Mouse (Mus musculus): ENCODE results near the gene Hoxd8.

Gene Hoxd8

GRCm38 (mm10) chr2:74735851-74736687 is 31.7 kb downstream of the Hoxd8 start:
- DNase-seq (ENCODE audit: low read depth): no peak

GRCm38 (mm10) chr2:74736688-74737577 is 32.5 kb downstream of the Hoxd8 start:
- no peak for DNase-seq (ENCODE audit: low read depth)

- DNase-seq (ENCODE audit: low read depth): no peak
Measured at GRCm38 (mm10) chr2:74737578-74738070, 33.2 kb downstream of the Hoxd8 start.

- DNase-seq (ENCODE audit: low read depth): no peak
Measured at GRCm38 (mm10) chr2:74738623-74739475, 34.4 kb downstream of the Hoxd8 start.

- DNase-seq (ENCODE audit: low read depth): no peak
Measured at GRCm38 (mm10) chr2:74739476-74739800, 35.0 kb downstream of the Hoxd8 start.

GRCm38 (mm10) chr2:74739869-74740268 is 35.5 kb downstream of the Hoxd8 start:
- no peak for DNase-seq (ENCODE audit: low read depth)

- no peak for DNase-seq (ENCODE audit: low read depth)
Measured at GRCm38 (mm10) chr2:74740311-74741091, 36.1 kb downstream of the Hoxd8 start.

GRCm38 (mm10) chr2:74741252-74741978 is 37.0 kb downstream of the Hoxd8 start:
- DNase-seq (ENCODE audit: low read depth): no peak

- no peak for DNase-seq (ENCODE audit: low read depth)
Measured at GRCm38 (mm10) chr2:74741979-74742277, 37.5 kb downstream of the Hoxd8 start.

GRCm38 (mm10) chr2:74745540-74746297 is 41.3 kb downstream of the Hoxd8 start:
- DNase-seq (ENCODE audit: low read depth): no peak

- DNase-seq (ENCODE audit: low read depth): no peak
Measured at GRCm38 (mm10) chr2:74746298-74746921, 42.0 kb downstream of the Hoxd8 start.

- DNase-seq (ENCODE audit: low read depth): no peak
Measured at GRCm38 (mm10) chr2:74747006-74747405, 42.6 kb downstream of the Hoxd8 start.

- DNase-seq (ENCODE audit: low read depth): no peak
Measured at GRCm38 (mm10) chr2:74747661-74748141, 43.3 kb downstream of the Hoxd8 start.

- no peak for DNase-seq (ENCODE audit: low read depth)
Measured at GRCm38 (mm10) chr2:74748436-74748995, 44.1 kb downstream of the Hoxd8 start.

GRCm38 (mm10) chr2:74749337-74750121 is 45.1 kb downstream of the Hoxd8 start:
- no peak for DNase-seq (ENCODE audit: low read depth)

GRCm38 (mm10) chr2:74750731-74751250 is 46.4 kb downstream of the Hoxd8 start:
- no peak for DNase-seq (ENCODE audit: low read depth)

GRCm38 (mm10) chr2:74751861-74752260 is 47.4 kb downstream of the Hoxd8 start:
- no peak for DNase-seq (ENCODE audit: low read depth)
